Mouse (Mus musculus): ENCODE data around the gene Dysf. TPM values are rescaled to one million over a fixed set of nuclear protein-coding genes. Genes with fewer than 3 reads are reported as not detected.

The Dysf gene
- polyA plus RNA-seq, 1 experiment from 2014 or later = 4.9 TPM

- no peaks in the 10 kb centered on the region for H3K4me1 ChIP-seq (replicated peaks; ENCODE audit: control insufficient read depth, insufficient read depth, low read length)
- no peaks in the 10 kb centered on the region for H3K27me3 ChIP-seq (ENCODE audit: control insufficient read depth, insufficient read depth, low read length)
- no peak overlapping the region for H3K4me3 ChIP-seq (ENCODE audit: low read depth, low read length)
- no peaks in the 10 kb centered on the region for H3K9me3 ChIP-seq (ENCODE audit: control insufficient read depth, low read length)
- no peak overlapping the region for H3K9ac ChIP-seq (ENCODE audit: low read depth, low read length)
- H3K27ac ChIP-seq (ENCODE audit: low read depth, low read length) = no peak overlapping the region
- H3K36me3 ChIP-seq (ENCODE audit: control insufficient read depth, insufficient read depth, low read length) = no peaks in the 10 kb centered on the region
- no peak for ATAC-seq (ENCODE audit: low FRiP score)
- no peak for DNase-seq (ENCODE audit: low spot score)
- H3K4me2 ChIP-seq (replicated peaks; ENCODE audit: low read depth, low read length) = no peak overlapping the region
- WGBS = 78% methylated on average over 10 of the region's 10 CpGs
Observed at GRCm38 (mm10) chr6:84084757-84085156, 76.4 kb downstream of the Dysf start.

GRCm38 (mm10) chr6:84093473-84093872 is 85.1 kb downstream of the Dysf start:
- Histone ChIP-seq H3K4me1 (replicated peaks; ENCODE audit: control insufficient read depth, insufficient read depth, low read length) (no peaks in the 10 kb centered on the region), H3K4me2 (replicated peaks; ENCODE audit: low read depth, low read length) (no peak overlapping the region), H3K36me3 (ENCODE audit: control insufficient read depth, insufficient read depth, low read length) (no peaks in the 10 kb centered on the region), H3K27me3 (ENCODE audit: control insufficient read depth, insufficient read depth, low read length) (no peaks in the 10 kb centered on the region), H3K9ac (ENCODE audit: low read depth, low read length) (no peak overlapping the region), H3K4me3 (ENCODE audit: low read depth, low read length) (no peak overlapping the region), H3K27ac (ENCODE audit: low read depth, low read length) (no peak overlapping the region), H3K9me3 (ENCODE audit: control insufficient read depth, low read length) (no peaks in the 10 kb centered on the region)
- ATAC-seq (ENCODE audit: low FRiP score) (peak; percentile 52; the same call in 1 of the 2 replicates), DNase-seq (ENCODE audit: low spot score) (peak; percentile 75)
- 31% methylated on average over 4 of the region's 4 CpGs for WGBS

GRCm38 (mm10) chr6:84094536-84094935 is 86.1 kb downstream of the Dysf start:
- H3K4me1 ChIP-seq (replicated peaks; ENCODE audit: control insufficient read depth, insufficient read depth, low read length) = no peaks in the 10 kb centered on the region
- no peak overlapping the region for H3K9ac ChIP-seq (ENCODE audit: low read depth, low read length)
- DNase-seq (ENCODE audit: low spot score) = no peak
- H3K4me3 ChIP-seq (ENCODE audit: low read depth, low read length) = no peak overlapping the region
- H3K27ac ChIP-seq (ENCODE audit: low read depth, low read length) = no peak overlapping the region
- H3K27me3 ChIP-seq (ENCODE audit: control insufficient read depth, insufficient read depth, low read length) = no peaks in the 10 kb centered on the region
- no peaks in the 10 kb centered on the region for H3K9me3 ChIP-seq (ENCODE audit: control insufficient read depth, low read length)
- H3K4me2 ChIP-seq (replicated peaks; ENCODE audit: low read depth, low read length) = no peak overlapping the region
- no peak for ATAC-seq (ENCODE audit: low FRiP score)
- no peaks in the 10 kb centered on the region for H3K36me3 ChIP-seq (ENCODE audit: control insufficient read depth, insufficient read depth, low read length)
- 89% methylated on average over 9 of the region's 9 CpGs for WGBS

- no peaks in the 10 kb centered on the region for H3K36me3 ChIP-seq (ENCODE audit: control insufficient read depth, insufficient read depth, low read length)
- DNase-seq (ENCODE audit: low spot score) = peak; percentile 92
- H3K27me3 ChIP-seq (ENCODE audit: control insufficient read depth, insufficient read depth, low read length) = no peaks in the 10 kb centered on the region
- 24% methylated on average over 7 of the region's 7 CpGs for WGBS
- H3K27ac ChIP-seq (ENCODE audit: low read depth, low read length) = no peak overlapping the region
- no peaks in the 10 kb centered on the region for H3K4me1 ChIP-seq (replicated peaks; ENCODE audit: control insufficient read depth, insufficient read depth, low read length)
- no peak overlapping the region for H3K9ac ChIP-seq (ENCODE audit: low read depth, low read length)
- H3K4me2 ChIP-seq (replicated peaks; ENCODE audit: low read depth, low read length) = no peak overlapping the region
- no peak overlapping the region for H3K4me3 ChIP-seq (ENCODE audit: low read depth, low read length)
- ATAC-seq (ENCODE audit: low FRiP score) = peak; percentile 17
- H3K9me3 ChIP-seq (ENCODE audit: control insufficient read depth, low read length) = no peaks in the 10 kb centered on the region
Observed at GRCm38 (mm10) chr6:84094998-84095397, 86.6 kb downstream of the Dysf start.

GRCm38 (mm10) chr6:84095882-84096281 is 87.5 kb downstream of the Dysf start:
- Histone ChIP-seq H3K4me2 (replicated peaks; ENCODE audit: low read depth, low read length) (no peak overlapping the region), H3K4me1 (replicated peaks; ENCODE audit: control insufficient read depth, insufficient read depth, low read length) (no peaks in the 10 kb centered on the region), H3K9ac (ENCODE audit: low read depth, low read length) (no peak overlapping the region), H3K27ac (ENCODE audit: low read depth, low read length) (no peak overlapping the region), H3K36me3 (ENCODE audit: control insufficient read depth, insufficient read depth, low read length) (no peaks in the 10 kb centered on the region), H3K27me3 (ENCODE audit: control insufficient read depth, insufficient read depth, low read length) (no peaks in the 10 kb centered on the region), H3K4me3 (ENCODE audit: low read depth, low read length) (no peak overlapping the region), H3K9me3 (ENCODE audit: control insufficient read depth, low read length) (no peaks in the 10 kb centered on the region)
- ATAC-seq (ENCODE audit: low FRiP score) = peak; percentile 28; the same call in 1 of the 2 replicates
- DNase-seq (ENCODE audit: low spot score) = peak; percentile 91
- WGBS = 10% methylated on average over 7 of the region's 7 CpGs

- Histone ChIP-seq H3K4me2 (replicated peaks; ENCODE audit: low read depth, low read length) (no peak overlapping the region), H3K4me1 (replicated peaks; ENCODE audit: control insufficient read depth, insufficient read depth, low read length) (peaks cover 10% of the 10 kb centered on the region), H3K27me3 (ENCODE audit: control insufficient read depth, insufficient read depth, low read length) (peaks cover 3% of the 10 kb centered on the region; the same call in 1 of the 2 replicates), H3K36me3 (ENCODE audit: control insufficient read depth, insufficient read depth, low read length) (no peaks in the 10 kb centered on the region), H3K27ac (ENCODE audit: low read depth, low read length) (no peak overlapping the region), H3K9ac (ENCODE audit: low read depth, low read length) (no peak overlapping the region), H3K4me3 (ENCODE audit: low read depth, low read length) (no peak overlapping the region), H3K9me3 (ENCODE audit: control insufficient read depth, low read length) (no peaks in the 10 kb centered on the region)
- no peak for DNase-seq (ENCODE audit: low spot score)
- WGBS = 59% methylated on average over 14 of the region's 15 CpGs
- no peak for ATAC-seq (ENCODE audit: low FRiP score)
Observed at GRCm38 (mm10) chr6:84102002-84102401, 93.6 kb downstream of the Dysf start.

- under 1% methylated on average over 40 of the region's 40 CpGs for WGBS
- H3K4me2 ChIP-seq (replicated peaks; ENCODE audit: low read depth, low read length) = peak overlapping the region; percentile 73
- peak; percentile 89 for ATAC-seq (ENCODE audit: low FRiP score)
- H3K9me3 ChIP-seq (ENCODE audit: control insufficient read depth, low read length) = no peaks in the 10 kb centered on the region
- DNase-seq (ENCODE audit: low spot score) = peak; percentile 76
- H3K4me1 ChIP-seq (replicated peaks; ENCODE audit: control insufficient read depth, insufficient read depth, low read length) = peaks cover 10% of the 10 kb centered on the region
- peak overlapping the region; percentile 3; the same call in 1 of the 2 replicates for H3K27ac ChIP-seq (ENCODE audit: low read depth, low read length)
- H3K9ac ChIP-seq (ENCODE audit: low read depth, low read length) = peak overlapping the region; percentile 44
- no peaks in the 10 kb centered on the region for H3K36me3 ChIP-seq (ENCODE audit: control insufficient read depth, insufficient read depth, low read length)
- H3K4me3 ChIP-seq (ENCODE audit: low read depth, low read length) = peak overlapping the region; percentile 35
- peaks cover 3% of the 10 kb centered on the region; the same call in 1 of the 2 replicates for H3K27me3 ChIP-seq (ENCODE audit: control insufficient read depth, insufficient read depth, low read length)
Observed at GRCm38 (mm10) chr6:84105148-84106022, 97.0 kb downstream of the Dysf start.

GRCm38 (mm10) chr6:84106082-84106481 is 97.7 kb downstream of the Dysf start:
- no peak for DNase-seq (ENCODE audit: low spot score)
- Histone ChIP-seq H3K9me3 (ENCODE audit: control insufficient read depth, low read length) (no peaks in the 10 kb centered on the region), H3K36me3 (ENCODE audit: control insufficient read depth, insufficient read depth, low read length) (no peaks in the 10 kb centered on the region), H3K27me3 (ENCODE audit: control insufficient read depth, insufficient read depth, low read length) (peaks cover 3% of the 10 kb centered on the region; the same call in 1 of the 2 replicates), H3K4me3 (ENCODE audit: low read depth, low read length) (peak overlapping the region; percentile 35), H3K9ac (ENCODE audit: low read depth, low read length) (peak overlapping the region; percentile 44; the same call in 1 of the 2 replicates), H3K4me1 (replicated peaks; ENCODE audit: control insufficient read depth, insufficient read depth, low read length) (peaks cover 10% of the 10 kb centered on the region), H3K4me2 (replicated peaks; ENCODE audit: low read depth, low read length) (peak overlapping the region; percentile 73), H3K27ac (ENCODE audit: low read depth, low read length) (peak overlapping the region; percentile 3; the same call in 1 of the 2 replicates)
- WGBS = 7% methylated on average over 12 of the region's 12 CpGs
- ATAC-seq (ENCODE audit: low FRiP score) = peak; percentile 41; the same call in 1 of the 2 replicates

GRCm38 (mm10) chr6:84110377-84110776 is 102.0 kb downstream of the Dysf start:
- no peaks in the 10 kb centered on the region for H3K27me3 ChIP-seq (ENCODE audit: control insufficient read depth, insufficient read depth, low read length)
- no peak overlapping the region for H3K27ac ChIP-seq (ENCODE audit: low read depth, low read length)
- 85% methylated on average over 6 of the region's 6 CpGs for WGBS
- H3K4me2 ChIP-seq (replicated peaks; ENCODE audit: low read depth, low read length) = no peak overlapping the region
- H3K4me3 ChIP-seq (ENCODE audit: low read depth, low read length) = no peak overlapping the region
- H3K36me3 ChIP-seq (ENCODE audit: control insufficient read depth, insufficient read depth, low read length) = no peaks in the 10 kb centered on the region
- peaks cover 4% of the 10 kb centered on the region for H3K4me1 ChIP-seq (replicated peaks; ENCODE audit: control insufficient read depth, insufficient read depth, low read length)
- no peak for DNase-seq (ENCODE audit: low spot score)
- H3K9me3 ChIP-seq (ENCODE audit: control insufficient read depth, low read length) = no peaks in the 10 kb centered on the region
- H3K9ac ChIP-seq (ENCODE audit: low read depth, low read length) = no peak overlapping the region
- ATAC-seq (ENCODE audit: low FRiP score) = no peak
